Mouse (Mus musculus) stomach, embryonic 16.5 days (tissue): ENCODE measurements around the gene Gkap1. TPM values are rescaled to one million over a fixed set of nuclear protein-coding genes. Genes with fewer than 3 reads are reported as not detected.

Source experiments
- ATAC-seq: fragments of 200-750 bp; cut with Nextera tagmentation; 2 replicates; pipeline ENCODE4 v1.8.0; 2017; ENCODE audit warnings: moderate number of reproducible peaks, moderate TSS enrichment; ENCODE audit not compliant: insufficient read depth, low FRiP score
- H3K27ac ChIP-seq: fragments of 300-500 bp; sonication (generic); 2 replicates; pipeline ENCODE4 v1.5.1; 2014; ENCODE audit warnings: low read length
- H3K27me3 ChIP-seq: fragments of 300-500 bp; sonication (generic); 2 replicates; pipeline ENCODE4 v1.6.1; 2014; ENCODE audit warnings: low read length, control low read depth, mixed read lengths; ENCODE audit not compliant: control insufficient read depth, insufficient read depth
- H3K36me3 ChIP-seq: fragments of 300-500 bp; sonication (generic); 2 replicates; pipeline ENCODE4 v1.6.1; 2014; ENCODE audit warnings: low read length; ENCODE audit not compliant: control insufficient read depth, insufficient read depth
- H3K4me1 ChIP-seq: fragments of 300-500 bp; sonication (generic); 2 replicates; pipeline ENCODE4 v1.6.1; 2014; ENCODE audit warnings: low read length, control low read depth, mixed read lengths; ENCODE audit not compliant: control insufficient read depth, insufficient read depth
- H3K4me2 ChIP-seq: fragments of 300-500 bp; sonication (generic); 2 replicates; pipeline ENCODE4 v1.6.1; 2014; ENCODE audit warnings: low read depth, low read length, mixed read lengths
- H3K4me3 ChIP-seq: fragments of 300-500 bp; sonication (generic); replicated peaks from 2 replicates; pipeline ENCODE4 v1.5.1; 2014; ENCODE audit warnings: mild to moderate bottlenecking, low read length
- H3K9ac ChIP-seq: fragments of 300-500 bp; sonication (generic); 2 replicates; pipeline ENCODE4 v1.6.1; 2014; ENCODE audit warnings: low read length
- H3K9me3 ChIP-seq: fragments of 300-500 bp; sonication (generic); replicated peaks from 2 replicates; pipeline ENCODE4 v1.6.1; 2016; ENCODE audit warnings: low read length, control low read depth; ENCODE audit not compliant: control insufficient read depth
- WGBS: fragments of 180-500 bp; shearing (Covaris S2); extraction: QIAGEN DNeasy Blood & Tissue Kit; methylation state at CpG from one replicate; pipeline ENCODE4 v1.1.7; 2014; 5-methylcytosine and 5-hydroxymethylcytosine counted together
- microRNA-seq: library from miRNA; unstranded; fragments of <30 nt; microRNA quantifications from one replicate; pipeline ENCODE4, GENCODE M21; 2016
- polyA plus RNA-seq: library from polyadenylated mRNA; unstranded; fragments of >200 nt; fragmentation: Nextera tagmentation; extraction: Ambion mirVana; gene quantifications from 2 replicates; pipeline ENCODE4 v1.2.1, GENCODE M21; 2015

Gene Gkap1
- polyA plus RNA-seq, 1 experiment from 2014 or later = 17.3 TPM

GRCm38 (mm10) chr13:58187751-58188150, 87.7 kb downstream of the Gkap1 start:
- WGBS = 86% methylated on average over 3 of the region's 3 CpGs
- Histone ChIP-seq H3K4me1 (no peaks in the 10 kb centered on the region), H3K9ac (no peak overlapping the region), H3K27me3 (no peaks in the 10 kb centered on the region), H3K9me3 (no peaks in the 10 kb centered on the region), H3K27ac (no peak overlapping the region), H3K4me2 (no peak overlapping the region), H3K36me3 (peaks cover 15% of the 10 kb centered on the region), H3K4me3 (no peak overlapping the region)
- no peak for ATAC-seq

- Histone ChIP-seq H3K36me3 (peaks cover 11% of the 10 kb centered on the region), H3K4me2 (no peak overlapping the region)
- WGBS = 89% methylated on average over 8 of the region's 8 CpGs
Observed at GRCm38 (mm10) chr13:58186281-58186680, 89.2 kb downstream of the Gkap1 start.

GRCm38 (mm10) chr13:58184111-58184510, 91.4 kb downstream of the Gkap1 start:
- no peaks in the 10 kb centered on the region for H3K9me3 ChIP-seq
- no peaks in the 10 kb centered on the region for H3K27me3 ChIP-seq
- no peak overlapping the region for H3K27ac ChIP-seq
- no peak overlapping the region for H3K9ac ChIP-seq
- no peak overlapping the region for H3K4me3 ChIP-seq
- no peak overlapping the region for H3K4me2 ChIP-seq
- ATAC-seq = no peak
- H3K36me3 ChIP-seq = 0 out of 2 replicates have a peak, but pooled peaks cover 10% of the 10 kb centered on the region
- no peaks in the 10 kb centered on the region for H3K4me1 ChIP-seq
- 70% methylated on average over 3 of the region's 3 CpGs for WGBS

More at GRCm38 (mm10) chr13:58186281-58186680, 89.2 kb downstream of the Gkap1 start:
- Histone ChIP-seq H3K27me3 (no peaks in the 10 kb centered on the region), H3K9ac (no peak overlapping the region), H3K27ac (no peak overlapping the region), H3K4me3 (no peak overlapping the region), H3K9me3 (no peaks in the 10 kb centered on the region), H3K4me1 (no peaks in the 10 kb centered on the region)
- ATAC-seq = no peak

Small RNA genes within 50 kb of the gene (microRNA-seq; reads per million reads assigned to microRNA genes)
- gene Mir6369 = not detected

Other genes starting within 250 kb of the Gkap1 start
- gene Klhl3, start 162.1 kb downstream of the Gkap1 start, polyA plus RNA-seq = 2.8 and 2.9 TPM in 2 replicates
- 20.2 and 21.7 TPM in 2 replicates for gene Hnrnpa0, start 147.1 kb downstream of the Gkap1 start, polyA plus RNA-seq
- 36.8 and 41.7 TPM in 2 replicates for gene Idnk, start 118.0 kb downstream of the Gkap1 start, polyA plus RNA-seq
- 73.7 and 80.1 TPM in 2 replicates for gene Ubqln1, start 60.0 kb downstream of the Gkap1 start, polyA plus RNA-seq
- gene Kif27, start 83.4 kb upstream of the Gkap1 start, polyA plus RNA-seq = 0.42 and 0.45 TPM in 2 replicates
- gene 2210016F16Rik, start 109.5 kb upstream of the Gkap1 start, polyA plus RNA-seq = 29.5 and 31.4 TPM in 2 replicates
- gene Rmi1, start 126.5 kb upstream of the Gkap1 start, polyA plus RNA-seq = 22.2 and 25.1 TPM in 2 replicates
- 1,360 and 1,372 TPM in 2 replicates for gene Hnrnpk, start 127.6 kb upstream of the Gkap1 start, polyA plus RNA-seq